Mouse (Mus musculus): ENCODE measurements around the gene Nvl.

DNA sequence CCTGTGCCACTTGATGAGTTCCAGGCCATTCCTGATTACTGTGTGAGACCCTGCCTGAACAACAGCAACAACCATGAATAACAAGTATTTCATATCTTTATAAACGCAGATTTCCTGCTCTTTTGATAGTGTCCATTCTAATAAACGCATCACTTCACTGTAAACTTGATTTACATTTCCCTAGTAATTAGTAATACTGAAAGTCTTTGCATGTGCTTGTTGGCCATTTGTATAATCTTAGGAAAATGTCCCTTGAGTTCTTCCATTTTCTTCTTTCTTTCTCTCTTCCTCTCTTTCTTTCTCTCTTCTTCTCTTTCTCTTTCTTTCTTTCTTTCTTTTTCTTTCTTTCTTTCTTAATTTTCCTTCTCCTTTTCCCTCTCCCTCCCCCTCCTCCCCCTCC lies 2.2 kb upstream of the Nvl start:
- TF ChIP-seq POLR2A (IDR thresholded peaks at IDR 0.05; ENCODE audit: insufficient read depth, low read length) (no peak), CTCF (IDR thresholded peaks at IDR 0.05; ENCODE audit: low read depth, low read length) (no peak)

Data from ES-Bruce4 (cell line).